In genomic region chr4:126287302-126287995, GRCm38 (mm10) we compare ENCODE assay signal across 9 mouse cellular contexts. TPM values are rescaled to one million over a fixed set of nuclear protein-coding genes. Genes with fewer than 3 reads are reported as not detected.
DNase-seq lines count a peak whose midpoint lies in the region; ATAC-seq and TF ChIP-seq lines count a peak whose summit lies in the region.
"Had no signal": no experiment of that assay in that cellular context is flagged by ENCODE, and none has a peak within 500 bp of the region (broad histone marks: within the 10 kb centered on the region; RNA-seq: fewer than 3 reads in every experiment).

No protein-coding gene starts in this region.

- H3K9ac ChIP-seq in hindbrain, postnatal 0 days (replicated peaks; ENCODE audit: low read length) = no peak overlapping the region
- H3K9ac ChIP-seq in lung, embryonic 16.5 days (ENCODE audit: low read length) = no peak overlapping the region
- H3K9ac ChIP-seq in embryonic facial prominence, embryonic 15.5 days = no peak overlapping the region; the same call in 1 of the 2 replicates
- no peak overlapping the region for H3K9ac ChIP-seq in neural tube, embryonic 13.5 days

- ATAC-seq in hindbrain, postnatal 0 days = no peak
- ATAC-seq in lung, embryonic 16.5 days (ENCODE audit: low read depth) = peak; percentile 67
- ATAC-seq in embryonic facial prominence, embryonic 15.5 days (ENCODE audit: insufficient number of reproducible peaks, low FRiP score, low TSS enrichment, low read depth) = no peak
- ATAC-seq in neural tube, embryonic 13.5 days (ENCODE audit: low read depth) = peak; percentile 41

- no peak overlapping the region for H3K4me2 ChIP-seq in hindbrain, postnatal 0 days (ENCODE audit: low read depth, low read length)
- peak overlapping the region; percentile 70 for H3K4me2 ChIP-seq in lung, embryonic 16.5 days (ENCODE audit: low read depth, low read length)
- peak overlapping the region; percentile 82 for H3K4me2 ChIP-seq in embryonic facial prominence, embryonic 15.5 days (replicated peaks)
- peak overlapping the region; percentile 25 for H3K4me2 ChIP-seq in neural tube, embryonic 13.5 days

- 29% methylated on average over 11 of the region's 11 CpGs for WGBS in hindbrain, embryonic 10.5 days
- 23% methylated on average over 11 of the region's 11 CpGs for WGBS in hindbrain, postnatal 0 days
- WGBS in lung, embryonic 16.5 days = 25% methylated on average over 11 of the region's 11 CpGs
- 34% methylated on average over 11 of the region's 11 CpGs for WGBS in embryonic facial prominence, embryonic 15.5 days
- WGBS in neural tube, embryonic 13.5 days = 35% methylated on average over 11 of the region's 11 CpGs

- no peak overlapping the region for H3K27ac ChIP-seq in hindbrain, embryonic 10.5 days
- H3K27ac ChIP-seq in hindbrain, postnatal 0 days = no peak overlapping the region
- H3K27ac ChIP-seq in lung, embryonic 16.5 days (ENCODE audit: low read length) = no peak overlapping the region
- H3K27ac ChIP-seq in embryonic facial prominence, embryonic 15.5 days (replicated peaks) = peak overlapping the region; percentile 84
- no peak overlapping the region for H3K27ac ChIP-seq in neural tube, embryonic 13.5 days (replicated peaks)
- H3K27ac ChIP-seq: midbrain, embryonic 13.5 days had no signal

- peak overlapping the region; percentile 50 for H3K4me3 ChIP-seq in hindbrain, embryonic 10.5 days
- H3K4me3 ChIP-seq in hindbrain, postnatal 0 days (ENCODE audit: low read length) = no peak overlapping the region
- no peak overlapping the region; the same call in 1 of the 2 replicates for H3K4me3 ChIP-seq in lung, embryonic 16.5 days (ENCODE audit: low read length)
- H3K4me3 ChIP-seq in embryonic facial prominence, embryonic 15.5 days (replicated peaks) = peak overlapping the region; percentile 59
- peak overlapping the region; percentile 38 for H3K4me3 ChIP-seq in neural tube, embryonic 13.5 days

- H3K9me3 ChIP-seq in hindbrain, embryonic 10.5 days = peaks cover 9% of the 10 kb centered on the region; the same call in 1 of the 2 replicates
- H3K9me3 ChIP-seq in hindbrain, postnatal 0 days (ENCODE audit: low read length) = no peaks in the 10 kb centered on the region
- peaks cover 2% of the 10 kb centered on the region; the same call in 1 of the 2 replicates for H3K9me3 ChIP-seq in lung, embryonic 16.5 days (ENCODE audit: control insufficient read depth, low read length)
- no peaks in the 10 kb centered on the region for H3K9me3 ChIP-seq in embryonic facial prominence, embryonic 15.5 days (replicated peaks)
- no peaks in the 10 kb centered on the region for H3K9me3 ChIP-seq in neural tube, embryonic 13.5 days
- H3K9me3 ChIP-seq: midbrain, embryonic 13.5 days had no signal

- H3K4me1 ChIP-seq in hindbrain, embryonic 10.5 days (replicated peaks) = peaks cover 32% of the 10 kb centered on the region
- no peaks in the 10 kb centered on the region for H3K4me1 ChIP-seq in hindbrain, postnatal 0 days (ENCODE audit: insufficient read depth, low read length)
- H3K4me1 ChIP-seq in lung, embryonic 16.5 days (replicated peaks; ENCODE audit: control insufficient read depth, insufficient read depth, low read length) = peaks cover 11% of the 10 kb centered on the region; the same call in 1 of the 2 replicates
- H3K4me1 ChIP-seq in embryonic facial prominence, embryonic 15.5 days = peaks cover 35% of the 10 kb centered on the region
- H3K4me1 ChIP-seq in neural tube, embryonic 13.5 days (replicated peaks) = peaks cover 14% of the 10 kb centered on the region

- no peaks in the 10 kb centered on the region for H3K36me3 ChIP-seq in hindbrain, embryonic 10.5 days
- no peaks in the 10 kb centered on the region for H3K36me3 ChIP-seq in hindbrain, postnatal 0 days (ENCODE audit: insufficient read depth, low read length)
- no peaks in the 10 kb centered on the region for H3K36me3 ChIP-seq in lung, embryonic 16.5 days (ENCODE audit: control insufficient read depth, insufficient read depth, low read length)
- H3K36me3 ChIP-seq in embryonic facial prominence, embryonic 15.5 days = no peaks in the 10 kb centered on the region
- no peaks in the 10 kb centered on the region for H3K36me3 ChIP-seq in neural tube, embryonic 13.5 days
- H3K36me3 ChIP-seq: midbrain, embryonic 13.5 days had no signal

- DNase-seq in hindbrain, embryonic 10.5 days (ENCODE audit: low spot score) = no peak
- no peak for DNase-seq in hindbrain, postnatal 0 days (ENCODE audit: low spot score)
- DNase-seq in lung, postnatal 36 days = no peak
- no peak for DNase-seq in B cell, adult 2 months
- DNase-seq: thymus, postnatal 36 days had no signal

- no peak for TF ChIP-seq CTCF in hindbrain, postnatal 0 days (IDR thresholded peaks at IDR 0.05; ENCODE audit: low read depth)

- peaks cover 76% of the 10 kb centered on the region for H3K27me3 ChIP-seq in hindbrain, embryonic 10.5 days (ENCODE audit: insufficient read depth, poor library complexity, severe bottlenecking)
- peaks cover 13% of the 10 kb centered on the region for H3K27me3 ChIP-seq in hindbrain, postnatal 0 days (ENCODE audit: insufficient read depth, low read length)
- peaks cover 26% of the 10 kb centered on the region for H3K27me3 ChIP-seq in lung, embryonic 16.5 days (ENCODE audit: control insufficient read depth, insufficient read depth, low read depth, low read length)
- H3K27me3 ChIP-seq in embryonic facial prominence, embryonic 15.5 days = peaks cover 16% of the 10 kb centered on the region
- H3K27me3 ChIP-seq in neural tube, embryonic 13.5 days = peaks cover 69% of the 10 kb centered on the region

RNA-seq across cellular contexts. Expression of gene Col8a2, which starts 0.9 kb away (rescaled TPM):
- 6.1 and 18.5 TPM in 2 replicates for polyA plus RNA-seq in hindbrain, embryonic 10.5 days (2016; fragmentation: Nextera tagmentation; extraction: Ambion mirVana)
- 11.6 and 17.7 TPM in 2 replicates for total RNA-seq in hindbrain, postnatal 0 days (2014; rRNA removed)
- polyA plus RNA-seq in hindbrain, postnatal 0 days (2015; fragmentation: Nextera tagmentation; extraction: Ambion mirVana) = 5.5 and 5.9 TPM in 2 replicates
- polyA plus RNA-seq in lung, embryonic 16.5 days (2015; fragmentation: Nextera tagmentation; extraction: Ambion mirVana) = 3.6 and 4.6 TPM in 2 replicates
- polyA plus RNA-seq in embryonic facial prominence, embryonic 15.5 days (2015; fragmentation: Nextera tagmentation; extraction: Ambion mirVana) = 48.6 and 60.1 TPM in 2 replicates
- polyA plus RNA-seq in neural tube, embryonic 13.5 days (2015; fragmentation: Nextera tagmentation; extraction: Ambion mirVana) = 7.4 and 9.5 TPM in 2 replicates

RNA-seq across cellular contexts. Expression of gene Trappc3, which starts 25.3 kb away (rescaled TPM):
- 95.4 and 101 TPM in 2 replicates for polyA plus RNA-seq in hindbrain, embryonic 10.5 days (2016; fragmentation: Nextera tagmentation; extraction: Ambion mirVana)
- 88.9 and 97.4 TPM in 2 replicates for total RNA-seq in hindbrain, postnatal 0 days (2014; rRNA removed)
- 187 and 188 TPM in 2 replicates for polyA plus RNA-seq in hindbrain, postnatal 0 days (2015; fragmentation: Nextera tagmentation; extraction: Ambion mirVana)
- 101 and 107 TPM in 2 replicates for polyA plus RNA-seq in lung, embryonic 16.5 days (2015; fragmentation: Nextera tagmentation; extraction: Ambion mirVana)
- polyA plus RNA-seq in embryonic facial prominence, embryonic 15.5 days (2015; fragmentation: Nextera tagmentation; extraction: Ambion mirVana) = 124 and 132 TPM in 2 replicates
- 147 and 160 TPM in 2 replicates for polyA plus RNA-seq in neural tube, embryonic 13.5 days (2015; fragmentation: Nextera tagmentation; extraction: Ambion mirVana)

RNA-seq across cellular contexts. Expression of gene Map7d1, which starts 31.3 kb away (rescaled TPM):
- polyA plus RNA-seq in hindbrain, embryonic 10.5 days (2016; fragmentation: Nextera tagmentation; extraction: Ambion mirVana) = 64.8 and 99.0 TPM in 2 replicates
- 106 and 109 TPM in 2 replicates for total RNA-seq in hindbrain, postnatal 0 days (2014; rRNA removed)
- 51.0 and 54.6 TPM in 2 replicates for polyA plus RNA-seq in hindbrain, postnatal 0 days (2015; fragmentation: Nextera tagmentation; extraction: Ambion mirVana)
- 26.0 and 26.9 TPM in 2 replicates for polyA plus RNA-seq in lung, embryonic 16.5 days (2015; fragmentation: Nextera tagmentation; extraction: Ambion mirVana)
- polyA plus RNA-seq in embryonic facial prominence, embryonic 15.5 days (2015; fragmentation: Nextera tagmentation; extraction: Ambion mirVana) = 59.9 and 60.4 TPM in 2 replicates
- polyA plus RNA-seq in neural tube, embryonic 13.5 days (2015; fragmentation: Nextera tagmentation; extraction: Ambion mirVana) = 90.3 and 94.4 TPM in 2 replicates

RNA-seq across cellular contexts. Expression of gene Adprhl2, which starts 34.1 kb away (rescaled TPM):
- 88.2 and 89.5 TPM in 2 replicates for polyA plus RNA-seq in hindbrain, embryonic 10.5 days (2016; fragmentation: Nextera tagmentation; extraction: Ambion mirVana)
- 64.0 and 73.9 TPM in 2 replicates for total RNA-seq in hindbrain, postnatal 0 days (2014; rRNA removed)
- 73.2 and 73.9 TPM in 2 replicates for polyA plus RNA-seq in hindbrain, postnatal 0 days (2015; fragmentation: Nextera tagmentation; extraction: Ambion mirVana)
- polyA plus RNA-seq in lung, embryonic 16.5 days (2015; fragmentation: Nextera tagmentation; extraction: Ambion mirVana) = 61.0 and 65.3 TPM in 2 replicates
- polyA plus RNA-seq in embryonic facial prominence, embryonic 15.5 days (2015; fragmentation: Nextera tagmentation; extraction: Ambion mirVana) = 83.5 and 89.3 TPM in 2 replicates
- 69.5 and 69.6 TPM in 2 replicates for polyA plus RNA-seq in neural tube, embryonic 13.5 days (2015; fragmentation: Nextera tagmentation; extraction: Ambion mirVana)

RNA-seq across cellular contexts. Expression of gene Tekt2, which starts 38.0 kb away (rescaled TPM):
- polyA plus RNA-seq in hindbrain, embryonic 10.5 days (2016; fragmentation: Nextera tagmentation; extraction: Ambion mirVana) = 2.3 and 2.7 TPM in 2 replicates
- 2.9 and 25.7 TPM in 2 replicates for total RNA-seq in hindbrain, postnatal 0 days (2014; rRNA removed)
- polyA plus RNA-seq in hindbrain, postnatal 0 days (2015; fragmentation: Nextera tagmentation; extraction: Ambion mirVana) = 16.3 and 17.3 TPM in 2 replicates
- 13.2 and 14.9 TPM in 2 replicates for polyA plus RNA-seq in lung, embryonic 16.5 days (2015; fragmentation: Nextera tagmentation; extraction: Ambion mirVana)
- 18.4 and 26.5 TPM in 2 replicates for polyA plus RNA-seq in embryonic facial prominence, embryonic 15.5 days (2015; fragmentation: Nextera tagmentation; extraction: Ambion mirVana)
- polyA plus RNA-seq in neural tube, embryonic 13.5 days (2015; fragmentation: Nextera tagmentation; extraction: Ambion mirVana) = 6.6 and 6.7 TPM in 2 replicates

Comparison
In these comparisons a context has a peak if more than half of its experiments do, and no peak if none do; other contexts are left out.
1. H3K4me3 ChIP-seq: peak in hindbrain, embryonic 10.5 days (single experiment), embryonic facial prominence, embryonic 15.5 days (single experiment) and neural tube, embryonic 13.5 days (single experiment); none in hindbrain, postnatal 0 days (single experiment) and lung, embryonic 16.5 days (single experiment).
2. ATAC-seq: peak in lung, embryonic 16.5 days (single experiment) and neural tube, embryonic 13.5 days (single experiment); none in hindbrain, postnatal 0 days (single experiment) and embryonic facial prominence, embryonic 15.5 days (single experiment).